Mouse (Mus musculus): Measurements from ENCODE around the gene Me1.

- TF ChIP-seq CTCF (IDR thresholded peaks at IDR 0.05; ENCODE audit: extremely low read depth, insufficient read depth, low read length) (no peak), POLR2A (IDR thresholded peaks at IDR 0.05; ENCODE audit: extremely low read depth, insufficient read depth, low read length) (no peak)
Observed at GRCm38 (mm10) chr9:86630352-86630931, 65.3 kb downstream of the Me1 start.
